Mouse (Mus musculus): ENCODE measurements around the gene Cdh4. TPM values are rescaled to one million over a fixed set of nuclear protein-coding genes. Genes with fewer than 3 reads are reported as not detected.

Gene Cdh4
- polyA plus RNA-seq, 1 experiment from 2014 or later = 43.0 TPM

DNA sequence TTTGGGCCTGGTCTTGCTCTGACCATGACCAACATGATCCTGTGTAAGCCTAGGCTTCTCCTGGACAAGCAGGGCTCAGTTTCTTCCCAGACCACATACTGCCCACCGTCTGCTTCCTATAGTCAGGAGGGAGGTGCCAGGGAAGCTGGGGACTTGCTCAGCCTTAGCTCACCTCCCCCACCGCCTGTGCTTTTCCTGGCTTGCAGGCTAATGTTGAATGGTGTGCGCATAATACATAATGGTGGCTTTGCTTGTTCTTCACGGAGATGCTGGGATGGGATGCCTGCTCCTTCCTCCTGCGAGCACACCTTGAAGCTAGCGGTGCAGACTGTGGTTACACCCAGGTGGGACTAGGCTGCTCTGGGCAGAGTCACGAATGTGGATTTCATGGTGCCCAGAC, 84.7 kb downstream of the Cdh4 start:
- Histone ChIP-seq H3K4me1 (ENCODE audit: control insufficient read depth, insufficient read depth, low read depth, low read length) (peaks cover 14% of the 10 kb centered on the region), H3K27ac (ENCODE audit: low read depth, low read length) (no peak overlapping the region), H3K36me3 (ENCODE audit: control insufficient read depth, insufficient read depth, low read length) (no peaks in the 10 kb centered on the region), H3K4me2 (ENCODE audit: low read length) (no peak overlapping the region), H3K9ac (ENCODE audit: low read depth, low read length) (no peak overlapping the region), H3K9me3 (ENCODE audit: control insufficient read depth, low read length) (no peaks in the 10 kb centered on the region), H3K4me3 (ENCODE audit: low read length) (no peak overlapping the region), H3K27me3 (replicated peaks; ENCODE audit: control insufficient read depth, insufficient read depth, low read length) (no peaks in the 10 kb centered on the region; the same call in 1 of the 2 replicates)
- ATAC-seq = no peak
- 58% methylated on average over 7 of the region's 7 CpGs for WGBS

DNA sequence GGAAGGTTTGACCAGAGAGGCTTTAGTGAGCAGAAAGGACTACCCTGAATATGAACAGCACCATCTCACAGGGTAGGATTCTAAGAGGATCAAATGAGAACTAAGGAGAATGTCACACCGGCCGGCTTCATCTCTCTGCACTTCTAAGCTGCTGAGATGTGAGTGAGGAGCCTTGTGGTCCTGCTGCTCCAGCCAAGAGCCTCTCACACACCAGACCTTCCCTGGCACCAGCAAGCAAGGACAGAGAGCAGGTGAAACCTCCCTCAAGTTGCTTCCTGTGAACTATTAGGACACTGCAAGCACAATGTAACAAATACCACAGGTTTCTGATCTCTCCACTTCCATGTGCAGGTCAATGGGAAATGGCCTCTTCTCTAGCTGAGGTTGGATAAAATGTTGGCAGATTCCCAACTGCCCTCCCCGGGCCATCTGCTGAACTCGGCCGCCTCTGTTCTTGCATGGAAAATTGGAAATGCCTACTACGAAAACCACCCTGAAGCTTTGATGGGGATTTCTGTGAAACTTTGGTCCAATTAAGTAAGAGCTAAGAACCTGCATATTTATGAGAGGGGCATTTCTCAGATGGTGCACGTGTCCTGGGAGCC, 88.3 kb downstream of the Cdh4 start:
- Histone ChIP-seq H3K4me3 (ENCODE audit: low read length) (no peak overlapping the region), H3K4me2 (ENCODE audit: low read length) (no peak overlapping the region), H3K27me3 (replicated peaks; ENCODE audit: control insufficient read depth, insufficient read depth, low read length) (no peaks in the 10 kb centered on the region; the same call in none of the 2 replicates), H3K4me1 (ENCODE audit: control insufficient read depth, insufficient read depth, low read depth, low read length) (peaks cover 6% of the 10 kb centered on the region), H3K27ac (ENCODE audit: low read depth, low read length) (no peak overlapping the region), H3K9me3 (ENCODE audit: control insufficient read depth, low read length) (no peaks in the 10 kb centered on the region), H3K36me3 (ENCODE audit: control insufficient read depth, insufficient read depth, low read length) (no peaks in the 10 kb centered on the region), H3K9ac (ENCODE audit: low read depth, low read length) (no peak overlapping the region)
- ATAC-seq = no peak
- 41% methylated on average over 7 of the region's 7 CpGs for WGBS

DNA sequence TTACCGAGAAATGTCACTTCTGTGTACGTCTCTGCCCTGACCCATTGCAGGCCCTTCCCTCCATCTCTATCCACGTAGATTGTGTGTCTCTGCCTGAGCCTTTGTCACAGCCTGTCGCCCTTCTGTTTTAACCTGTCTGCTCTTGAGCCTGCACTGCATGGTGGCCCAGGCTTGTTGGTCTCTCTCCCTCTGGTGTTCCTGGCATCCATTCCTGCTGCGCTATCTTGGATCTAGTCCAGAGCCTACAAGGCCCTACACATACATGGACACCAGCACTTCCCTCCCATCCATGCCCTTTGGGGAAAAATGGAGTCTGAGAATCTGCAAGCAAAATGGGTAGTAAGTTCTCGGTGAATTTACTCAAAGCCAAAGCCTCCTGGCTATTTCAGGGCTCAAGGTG, 91.0 kb downstream of the Cdh4 start:
- H3K4me2 ChIP-seq (ENCODE audit: low read length) = no peak overlapping the region
- no peak for ATAC-seq
- no peaks in the 10 kb centered on the region for H3K9me3 ChIP-seq (ENCODE audit: control insufficient read depth, low read length)
- H3K36me3 ChIP-seq (ENCODE audit: control insufficient read depth, insufficient read depth, low read length) = no peaks in the 10 kb centered on the region
- H3K27me3 ChIP-seq (replicated peaks; ENCODE audit: control insufficient read depth, insufficient read depth, low read length) = no peaks in the 10 kb centered on the region; the same call in none of the 2 replicates
- no peak overlapping the region for H3K9ac ChIP-seq (ENCODE audit: low read depth, low read length)
- WGBS = 75% methylated on average over 6 of the region's 6 CpGs
- peaks cover 20% of the 10 kb centered on the region for H3K4me1 ChIP-seq (ENCODE audit: control insufficient read depth, insufficient read depth, low read depth, low read length)
- H3K4me3 ChIP-seq (ENCODE audit: low read length) = no peak overlapping the region
- no peak overlapping the region for H3K27ac ChIP-seq (ENCODE audit: low read depth, low read length)

- ATAC-seq = no peak
- no peak overlapping the region for H3K27ac ChIP-seq (ENCODE audit: low read depth, low read length)
- peaks cover 20% of the 10 kb centered on the region for H3K4me1 ChIP-seq (ENCODE audit: control insufficient read depth, insufficient read depth, low read depth, low read length)
- H3K36me3 ChIP-seq (ENCODE audit: control insufficient read depth, insufficient read depth, low read length) = no peaks in the 10 kb centered on the region
- H3K9me3 ChIP-seq (ENCODE audit: control insufficient read depth, low read length) = no peaks in the 10 kb centered on the region
- H3K4me3 ChIP-seq (ENCODE audit: low read length) = no peak overlapping the region
- no peak overlapping the region for H3K9ac ChIP-seq (ENCODE audit: low read depth, low read length)
- H3K27me3 ChIP-seq (replicated peaks; ENCODE audit: control insufficient read depth, insufficient read depth, low read length) = no peaks in the 10 kb centered on the region; the same call in none of the 2 replicates
- H3K4me2 ChIP-seq (ENCODE audit: low read length) = no peak overlapping the region
- WGBS = 69% methylated on average over 2 of the region's 2 CpGs
Measured at GRCm38 (mm10) chr2:179533881-179534280, 91.7 kb downstream of the Cdh4 start.

DNA sequence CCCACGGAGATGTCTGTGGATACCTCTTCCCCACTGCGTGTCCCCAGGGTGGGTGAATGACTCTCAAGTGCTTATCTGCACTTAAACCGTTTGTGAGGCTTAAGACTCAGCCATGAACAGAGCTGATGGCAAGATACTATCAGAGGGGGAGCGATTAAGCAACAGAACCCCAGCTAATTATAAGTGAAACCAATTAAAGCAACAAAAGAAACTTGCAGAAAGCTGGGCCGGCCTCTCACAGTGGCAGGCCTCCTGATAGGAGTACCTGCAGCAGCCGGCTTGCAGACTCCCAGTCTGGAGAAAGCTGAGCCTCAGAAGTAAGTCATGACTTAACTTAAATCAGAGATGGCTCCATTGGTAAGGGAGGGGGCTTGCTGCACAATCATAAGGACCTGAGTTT, 93.0 kb downstream of the Cdh4 start:
- Histone ChIP-seq H3K9me3 (ENCODE audit: control insufficient read depth, low read length) (no peaks in the 10 kb centered on the region), H3K27me3 (replicated peaks; ENCODE audit: control insufficient read depth, insufficient read depth, low read length) (no peaks in the 10 kb centered on the region; the same call in 1 of the 2 replicates), H3K4me1 (ENCODE audit: control insufficient read depth, insufficient read depth, low read depth, low read length) (peaks cover 31% of the 10 kb centered on the region), H3K4me3 (ENCODE audit: low read length) (no peak overlapping the region), H3K9ac (ENCODE audit: low read depth, low read length) (no peak overlapping the region), H3K36me3 (ENCODE audit: control insufficient read depth, insufficient read depth, low read length) (no peaks in the 10 kb centered on the region), H3K4me2 (ENCODE audit: low read length) (no peak overlapping the region), H3K27ac (ENCODE audit: low read depth, low read length) (no peak overlapping the region)
- WGBS = 28% methylated on average over 6 of the region's 6 CpGs
- no peak for ATAC-seq

GRCm38 (mm10) chr2:179536762-179537161, 94.5 kb downstream of the Cdh4 start:
- H3K27me3 ChIP-seq (replicated peaks; ENCODE audit: control insufficient read depth, insufficient read depth, low read length) = no peaks in the 10 kb centered on the region; the same call in 1 of the 2 replicates
- H3K9me3 ChIP-seq (ENCODE audit: control insufficient read depth, low read length) = no peaks in the 10 kb centered on the region
- no peak for ATAC-seq
- peak overlapping the region; percentile 69 for H3K27ac ChIP-seq (ENCODE audit: low read depth, low read length)
- no peak overlapping the region for H3K4me3 ChIP-seq (ENCODE audit: low read length)
- WGBS = 10% methylated on average over 2 of the region's 2 CpGs
- H3K4me1 ChIP-seq (ENCODE audit: control insufficient read depth, insufficient read depth, low read depth, low read length) = peaks cover 28% of the 10 kb centered on the region
- no peaks in the 10 kb centered on the region for H3K36me3 ChIP-seq (ENCODE audit: control insufficient read depth, insufficient read depth, low read length)
- H3K4me2 ChIP-seq (ENCODE audit: low read length) = no peak overlapping the region
- H3K9ac ChIP-seq (ENCODE audit: low read depth, low read length) = no peak overlapping the region

DNA sequence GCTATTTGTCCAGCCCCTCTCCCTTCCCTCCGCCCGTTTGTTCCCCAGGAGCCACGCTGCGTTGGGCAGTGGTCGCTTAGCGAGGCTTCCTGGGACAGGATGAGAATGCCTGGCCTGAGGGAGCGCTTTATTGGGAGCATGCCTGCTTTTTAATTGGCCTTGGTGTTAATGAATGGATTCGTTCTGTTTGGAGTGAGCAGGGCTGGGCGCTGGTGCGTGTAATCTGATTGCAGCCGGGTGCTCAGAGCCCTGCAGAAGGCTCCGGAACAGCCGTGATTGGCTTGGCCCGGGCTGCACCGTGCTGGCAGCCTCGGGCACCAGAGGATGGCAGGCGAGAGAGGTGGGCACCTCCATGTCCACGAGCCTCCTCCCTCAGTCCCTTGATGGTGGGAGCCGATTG, 95.2 kb downstream of the Cdh4 start:
- no peak overlapping the region for H3K4me3 ChIP-seq (ENCODE audit: low read length)
- H3K27me3 ChIP-seq (replicated peaks; ENCODE audit: control insufficient read depth, insufficient read depth, low read length) = no peaks in the 10 kb centered on the region; the same call in 1 of the 2 replicates
- H3K9me3 ChIP-seq (ENCODE audit: control insufficient read depth, low read length) = no peaks in the 10 kb centered on the region
- peak; percentile 97 for ATAC-seq
- peak overlapping the region; percentile 44 for H3K4me2 ChIP-seq (ENCODE audit: low read length)
- H3K9ac ChIP-seq (ENCODE audit: low read depth, low read length) = peak overlapping the region; percentile 52
- peaks cover 28% of the 10 kb centered on the region for H3K4me1 ChIP-seq (ENCODE audit: control insufficient read depth, insufficient read depth, low read depth, low read length)
- H3K27ac ChIP-seq (ENCODE audit: low read depth, low read length) = peak overlapping the region; percentile 33
- H3K36me3 ChIP-seq (ENCODE audit: control insufficient read depth, insufficient read depth, low read length) = no peaks in the 10 kb centered on the region
- WGBS = 2% methylated on average over 19 of the region's 19 CpGs

- H3K27me3 ChIP-seq (replicated peaks; ENCODE audit: control insufficient read depth, insufficient read depth, low read length) = no peaks in the 10 kb centered on the region; the same call in 1 of the 2 replicates
- H3K4me1 ChIP-seq (ENCODE audit: control insufficient read depth, insufficient read depth, low read depth, low read length) = peaks cover 28% of the 10 kb centered on the region
- H3K9me3 ChIP-seq (ENCODE audit: control insufficient read depth, low read length) = no peaks in the 10 kb centered on the region
- H3K27ac ChIP-seq (ENCODE audit: low read depth, low read length) = peak overlapping the region; percentile 33; the same call in 1 of the 2 replicates
- H3K36me3 ChIP-seq (ENCODE audit: control insufficient read depth, insufficient read depth, low read length) = no peaks in the 10 kb centered on the region
- H3K4me2 ChIP-seq (ENCODE audit: low read length) = peak overlapping the region; percentile 44
- ATAC-seq = peak; percentile 38
- H3K4me3 ChIP-seq (ENCODE audit: low read length) = no peak overlapping the region
- peak overlapping the region; percentile 52 for H3K9ac ChIP-seq (ENCODE audit: low read depth, low read length)
- 12% methylated on average over 3 of the region's 3 CpGs for WGBS
Measured at GRCm38 (mm10) chr2:179537800-179538450, 95.7 kb downstream of the Cdh4 start.

DNA sequence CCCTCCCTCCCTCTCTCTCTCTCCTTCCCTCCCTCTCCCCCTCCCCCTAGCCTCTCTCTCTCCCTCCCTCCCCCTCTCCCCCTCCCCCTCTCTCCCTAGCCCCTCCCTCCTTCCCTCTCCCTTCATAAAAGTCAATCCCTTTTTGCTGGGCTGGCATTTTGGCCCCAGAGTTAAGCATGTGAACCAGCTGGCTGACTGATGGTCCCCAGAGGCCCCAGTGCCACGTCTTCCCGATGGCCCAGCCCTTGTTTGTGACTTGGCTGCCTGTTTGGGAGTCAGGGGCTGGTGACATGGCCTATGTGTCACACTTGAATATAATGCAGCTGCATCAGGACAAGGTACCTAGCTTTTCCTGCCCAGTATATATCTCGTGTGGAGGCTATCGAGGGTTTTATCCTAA, 96.3 kb downstream of the Cdh4 start:
- ATAC-seq = no peak
- no peak overlapping the region for H3K27ac ChIP-seq (ENCODE audit: low read depth, low read length)
- H3K4me2 ChIP-seq (ENCODE audit: low read length) = no peak overlapping the region
- no peak overlapping the region for H3K9ac ChIP-seq (ENCODE audit: low read depth, low read length)
- H3K36me3 ChIP-seq (ENCODE audit: control insufficient read depth, insufficient read depth, low read length) = no peaks in the 10 kb centered on the region
- H3K4me3 ChIP-seq (ENCODE audit: low read length) = no peak overlapping the region
- 50% methylated on average over 4 of the region's 4 CpGs for WGBS
- no peaks in the 10 kb centered on the region for H3K27me3 ChIP-seq (replicated peaks; ENCODE audit: control insufficient read depth, insufficient read depth, low read length)
- peaks cover 25% of the 10 kb centered on the region for H3K4me1 ChIP-seq (ENCODE audit: control insufficient read depth, insufficient read depth, low read depth, low read length)
- no peaks in the 10 kb centered on the region for H3K9me3 ChIP-seq (ENCODE audit: control insufficient read depth, low read length)
